Mouse (Mus musculus) liver, embryonic 12.5 days (tissue): ENCODE results near the gene Cd300lf. TPM values are rescaled to one million over a fixed set of nuclear protein-coding genes. Genes with fewer than 3 reads are reported as not detected.

Experiments used
- ATAC-seq: fragments of 200-750 bp; cut with Nextera tagmentation; 2 replicates; pipeline ENCODE4 v1.8.0; 2017; ENCODE audit warnings: moderate number of reproducible peaks, mild to moderate bottlenecking, moderate library complexity
- H3K27ac ChIP-seq: fragments of 300-500 bp; sonication (generic); 2 replicates; pipeline ENCODE4 v1.5.1; 2016; ENCODE audit warnings: mild to moderate bottlenecking
- H3K27me3 ChIP-seq: fragments of 300-500 bp; sonication (generic); replicated peaks from 2 replicates; pipeline ENCODE4 v1.6.1; 2016; ENCODE audit warnings: mild to moderate bottlenecking, moderate library complexity
- H3K36me3 ChIP-seq: fragments of 300-500 bp; sonication (generic); 2 replicates; pipeline ENCODE4 v1.6.1; 2016; ENCODE audit warnings: mild to moderate bottlenecking, moderate library complexity
- H3K4me1 ChIP-seq: fragments of 300-500 bp; sonication (generic); 2 replicates; pipeline ENCODE4 v1.6.1; 2016
- H3K4me2 ChIP-seq: fragments of 300-500 bp; sonication (generic); 2 replicates; pipeline ENCODE4 v1.6.1; 2016; ENCODE audit warnings: mild to moderate bottlenecking, moderate library complexity
- H3K4me3 ChIP-seq: fragments of 300-500 bp; sonication (generic); 2 replicates; pipeline ENCODE4 v1.5.1; 2016; ENCODE audit warnings: mild to moderate bottlenecking, moderate library complexity
- H3K9ac ChIP-seq: fragments of 300-500 bp; sonication (generic); 2 replicates; pipeline ENCODE4 v1.6.1; 2016; ENCODE audit warnings: mild to moderate bottlenecking, moderate library complexity
- H3K9me3 ChIP-seq: fragments of 300-500 bp; sonication (generic); replicated peaks from 2 replicates; pipeline ENCODE4 v1.6.1; 2016; ENCODE audit warnings: mild to moderate bottlenecking, moderate library complexity
- WGBS: fragments of 180-500 bp; shearing (Covaris S2); methylation state at CpG from one replicate; pipeline ENCODE4 v1.1.7; 2016; ENCODE audit not compliant: insufficient replicate concordance; 5-methylcytosine and 5-hydroxymethylcytosine counted together
- polyA plus RNA-seq: library from polyadenylated mRNA; unstranded; fragments of >200 nt; fragmentation: Nextera tagmentation; extraction: Ambion mirVana; gene quantifications from 2 replicates; pipeline ENCODE4 v1.2.1, GENCODE M21; 2016

Gene Cd300lf
- polyA plus RNA-seq, 1 experiment from 2014 or later, result 1.3 TPM

- H3K9me3 ChIP-seq, result no peaks in the 10 kb centered on the region
- no peaks in the 10 kb centered on the region for H3K4me1 ChIP-seq
- H3K9ac ChIP-seq, result no peak overlapping the region
- H3K4me2 ChIP-seq, result no peak overlapping the region
- WGBS, result 55% methylated on average over 6 of the region's 6 CpGs
- no peak for ATAC-seq
- no peak overlapping the region for H3K27ac ChIP-seq
- H3K4me3 ChIP-seq, result no peak overlapping the region
- no peaks in the 10 kb centered on the region for H3K36me3 ChIP-seq
- H3K27me3 ChIP-seq, result no peaks in the 10 kb centered on the region
Measured at GRCm38 (mm10) chr11:115101615-115102051, 32.2 kb downstream of the Cd300lf start.

GRCm38 (mm10) chr11:115100741-115101140 is 33.1 kb downstream of the Cd300lf start:
- Histone ChIP-seq H3K9me3 (no peaks in the 10 kb centered on the region), H3K4me2 (no peak overlapping the region), H3K4me3 (no peak overlapping the region), H3K27ac (no peak overlapping the region), H3K9ac (no peak overlapping the region), H3K36me3 (no peaks in the 10 kb centered on the region), H3K4me1 (no peaks in the 10 kb centered on the region), H3K27me3 (no peaks in the 10 kb centered on the region)
- WGBS, result 68% methylated on average over 7 of the region's 7 CpGs
- ATAC-seq, result no peak

GRCm38 (mm10) chr11:115100032-115100621 is 33.7 kb downstream of the Cd300lf start:
- Histone ChIP-seq H3K27me3 (no peaks in the 10 kb centered on the region), H3K9me3 (no peaks in the 10 kb centered on the region), H3K9ac (no peak overlapping the region), H3K4me2 (no peak overlapping the region), H3K4me3 (no peak overlapping the region), H3K36me3 (no peaks in the 10 kb centered on the region), H3K27ac (no peak overlapping the region), H3K4me1 (no peaks in the 10 kb centered on the region)
- ATAC-seq, result no peak
- WGBS, result 62% methylated on average over 5 of the region's 5 CpGs

GRCm38 (mm10) chr11:115099241-115099840 is 34.5 kb downstream of the Cd300lf start:
- Histone ChIP-seq H3K9me3 (no peaks in the 10 kb centered on the region), H3K27me3 (no peaks in the 10 kb centered on the region), H3K4me2 (no peak overlapping the region), H3K4me3 (no peak overlapping the region), H3K27ac (no peak overlapping the region), H3K36me3 (no peaks in the 10 kb centered on the region), H3K4me1 (no peaks in the 10 kb centered on the region), H3K9ac (no peak overlapping the region)
- WGBS, result 58% methylated on average over 16 of the region's 16 CpGs
- ATAC-seq, result no peak

GRCm38 (mm10) chr11:115098203-115098932 is 35.4 kb downstream of the Cd300lf start:
- WGBS, result 38% methylated on average over 10 of the region's 10 CpGs
- H3K4me2 ChIP-seq, result no peak overlapping the region
- H3K36me3 ChIP-seq, result no peaks in the 10 kb centered on the region
- no peak overlapping the region for H3K9ac ChIP-seq
- no peaks in the 10 kb centered on the region for H3K4me1 ChIP-seq
- no peak for ATAC-seq
- no peak overlapping the region for H3K27ac ChIP-seq
- H3K9me3 ChIP-seq, result no peaks in the 10 kb centered on the region
- H3K4me3 ChIP-seq, result no peak overlapping the region
- no peaks in the 10 kb centered on the region for H3K27me3 ChIP-seq

- 26% methylated on average over 4 of the region's 4 CpGs for WGBS
- H3K4me1 ChIP-seq, result 0 out of 2 replicates have a peak, but pooled peaks cover 8% of the 10 kb centered on the region
- no peak overlapping the region for H3K9ac ChIP-seq
- H3K4me2 ChIP-seq, result peak overlapping the region; percentile 14; the same call in 1 of the 2 replicates
- no peaks in the 10 kb centered on the region for H3K9me3 ChIP-seq
- no peak overlapping the region for H3K27ac ChIP-seq
- no peaks in the 10 kb centered on the region for H3K36me3 ChIP-seq
- H3K27me3 ChIP-seq, result peaks cover 37% of the 10 kb centered on the region
- no peak for ATAC-seq
- H3K4me3 ChIP-seq, result no peak overlapping the region
Measured at GRCm38 (mm10) chr11:115092140-115092539, 41.7 kb downstream of the Cd300lf start.

GRCm38 (mm10) chr11:115091362-115091901 is 42.4 kb downstream of the Cd300lf start, which contains the start of gene Rab37:
Rab37 (plus strand) TSS chr11:115091431.
- ATAC-seq, result no peak
- Histone ChIP-seq H3K9ac (no peak within 1 kb of the TSS), H3K4me1 (0 out of 2 replicates have a peak, but pooled peaks cover 8% of the 10 kb centered on the region), H3K9me3 (no peaks in the 10 kb centered on the region), H3K27ac (no peak within 1 kb of the TSS), H3K4me2 (peak within 1 kb of the TSS; percentile 14; the same call in 1 of the 2 replicates), H3K36me3 (no peaks in the 10 kb centered on the region), H3K4me3 (no peak within 1 kb of the TSS), H3K27me3 (peaks cover 37% of the 10 kb centered on the region)
- 6% methylated on average over 36 of the region's 36 CpGs for WGBS

- 61% methylated on average over 6 of the region's 6 CpGs for WGBS
- H3K36me3 ChIP-seq, result no peaks in the 10 kb centered on the region
- H3K4me3 ChIP-seq, result no peak overlapping the region
- 0 out of 2 replicates have a peak, but pooled peaks cover 8% of the 10 kb centered on the region for H3K4me1 ChIP-seq
- H3K9ac ChIP-seq, result no peak overlapping the region
- ATAC-seq, result no peak
- H3K4me2 ChIP-seq, result no peak overlapping the region
- no peaks in the 10 kb centered on the region for H3K9me3 ChIP-seq
- H3K27me3 ChIP-seq, result peaks cover 40% of the 10 kb centered on the region
- no peak overlapping the region for H3K27ac ChIP-seq
Measured at GRCm38 (mm10) chr11:115089853-115090252, 43.9 kb downstream of the Cd300lf start.

- H3K4me2 ChIP-seq, result no peak overlapping the region
- H3K9ac ChIP-seq, result no peak overlapping the region
- peaks cover 38% of the 10 kb centered on the region for H3K27me3 ChIP-seq
- no peak overlapping the region for H3K4me3 ChIP-seq
- 0 out of 2 replicates have a peak, but pooled peaks cover under 1% of the 10 kb centered on the region for H3K4me1 ChIP-seq
- ATAC-seq, result no peak
- no peaks in the 10 kb centered on the region for H3K9me3 ChIP-seq
- no peak overlapping the region for H3K27ac ChIP-seq
- 48% methylated on average over 7 of the region's 7 CpGs for WGBS
- H3K36me3 ChIP-seq, result no peaks in the 10 kb centered on the region
Measured at GRCm38 (mm10) chr11:115086213-115086612, 47.6 kb downstream of the Cd300lf start.

GRCm38 (mm10) chr11:115085064-115085463 is 48.7 kb downstream of the Cd300lf start:
- Histone ChIP-seq H3K4me1 (no peaks in the 10 kb centered on the region), H3K9me3 (no peaks in the 10 kb centered on the region), H3K9ac (no peak overlapping the region), H3K4me3 (no peak overlapping the region), H3K27me3 (peaks cover 27% of the 10 kb centered on the region), H3K36me3 (no peaks in the 10 kb centered on the region), H3K4me2 (no peak overlapping the region), H3K27ac (no peak overlapping the region)
- no peak for ATAC-seq
- 68% methylated on average over 8 of the region's 8 CpGs for WGBS

GRCm38 (mm10) chr11:115084595-115084994 is 49.2 kb downstream of the Cd300lf start:
- no peak overlapping the region for H3K27ac ChIP-seq

More at GRCm38 (mm10) chr11:115084595-115084994, 49.2 kb downstream of the Cd300lf start:
- no peaks in the 10 kb centered on the region for H3K36me3 ChIP-seq
- no peak overlapping the region for H3K4me2 ChIP-seq
- H3K27me3 ChIP-seq, result peaks cover 25% of the 10 kb centered on the region
- H3K9ac ChIP-seq, result no peak overlapping the region
- H3K9me3 ChIP-seq, result no peaks in the 10 kb centered on the region
- H3K4me1 ChIP-seq, result no peaks in the 10 kb centered on the region
- no peak for ATAC-seq
- H3K4me3 ChIP-seq, result no peak overlapping the region
- WGBS, result 39% methylated on average over 12 of the region's 12 CpGs
